Mouse (Mus musculus): ENCODE data around the gene Insr. TPM values are rescaled to one million over a fixed set of nuclear protein-coding genes. Genes with fewer than 3 reads are reported as not detected.

Gene Insr
- total and polyA plus RNA-seq, 3 experiments, result 2.1 to 4.6 (median 3.0) TPM

DNA sequence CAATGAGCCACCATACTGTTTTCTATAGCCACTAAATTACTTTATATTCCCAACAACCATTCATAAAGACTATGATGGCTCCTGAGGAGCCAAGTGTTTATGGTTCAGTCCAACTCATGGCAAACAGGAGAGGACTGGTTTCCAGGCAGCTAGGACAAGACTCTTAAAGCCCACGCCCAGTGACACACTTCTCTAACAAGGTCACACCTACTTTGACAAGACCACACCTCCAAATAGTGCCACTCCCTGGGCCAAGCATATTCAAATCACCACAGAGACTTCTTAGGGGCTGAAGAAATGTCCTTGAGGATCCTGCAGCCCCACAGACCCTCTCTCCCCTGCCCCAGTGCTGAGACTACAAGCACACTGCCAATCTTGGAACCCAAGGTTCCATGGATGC is 64.8 kb downstream of the Insr start:
- no peaks in the 10 kb centered on the region for H3K27me3 ChIP-seq (replicated peaks)
- no peak overlapping the region for H3K4me2 ChIP-seq (ENCODE audit: insufficient read depth, low read depth, poor library complexity, severe bottlenecking)
- no peak overlapping the region for H3K27ac ChIP-seq (ENCODE audit: insufficient read depth, low read depth)
- H3K4me3 ChIP-seq (replicated peaks in 1 of 3; ENCODE audit: low read depth in 2 of 3, low read length in 2 of 3, poor library complexity in 1 of 3), result no peak overlapping the region
- peaks cover 3% of the 10 kb centered on the region for H3K9me3 ChIP-seq (replicated peaks; ENCODE audit: low read length)
- no peaks in the 10 kb centered on the region for H3K79me2 ChIP-seq (replicated peaks; ENCODE audit: control insufficient read depth, extremely low read depth, insufficient read depth, poor library complexity, severe bottlenecking)
- peaks cover 0 to 36% of the 10 kb centered on the region in 2 experiments; a peak in 2 of 4 replicates for H3K4me1 ChIP-seq (ENCODE audit: control insufficient read depth in 1 of 2, insufficient read depth in 2 of 2)
- dilution Hi-C loops (cut with MboI; ENCODE audit: extremely low pct_ligation_motif_present, extremely low pct_unique_long_range_greater_than_20kb, low sequenced_read_pairs) (no loop called here), in situ Hi-C loops (cut with MboI; ENCODE audit: low pct_ligation_motif_present, low pct_unique_long_range_greater_than_20kb, low sequenced_read_pairs) (no loop called here)
- TF ChIP-seq ZKSCAN1 (IDR thresholded peaks at IDR 0.05; ENCODE audit: borderline replicate concordance, low read depth, low read length) (no peak), MEF2A (IDR thresholded peaks at IDR 0.05; ENCODE audit: borderline replicate concordance, low read depth, low read length) (no peak), IRF4 (IDR thresholded peaks at IDR 0.05; ENCODE audit: low read depth, low read length) (no peak), PAX5 (IDR thresholded peaks at IDR 0.05; ENCODE audit: low read length) (no peak), JUND (conservative IDR thresholded peaks at IDR 0.05; ENCODE audit: low read depth, low read length) (no peak), TBP (conservative IDR thresholded peaks at IDR 0.05; ENCODE audit: low read depth, low read length) (no peak), USF2 (conservative IDR thresholded peaks at IDR 0.05; ENCODE audit: low read depth, low read length) (no peak), MAFK (IDR thresholded peaks at IDR 0.05; ENCODE audit: insufficient replicate concordance, low read length) (no peak), EP300 (IDR thresholded peaks at IDR 0.05; ENCODE audit: low read length) (no peak), HCFC1 (IDR thresholded peaks at IDR 0.05; ENCODE audit: low read depth, low read length) (no peak), ZMIZ1 (IDR thresholded peaks at IDR 0.05; ENCODE audit: low read depth, low read length) (no peak), E2F4 (IDR thresholded peaks at IDR 0.05; ENCODE audit: insufficient replicate concordance, low read depth, low read length) (no peak)
- H3K36me3 ChIP-seq (replicated peaks in 1 of 2; ENCODE audit: control insufficient read depth in 1 of 2, insufficient read depth in 1 of 2, low read length in 1 of 2), result peaks cover 0 to 30% of the 10 kb centered on the region in 2 experiments
- H3K9ac ChIP-seq (ENCODE audit: insufficient read depth, low read depth), result no peak overlapping the region
- no peak for DNase-seq (ENCODE audit: extremely low read depth)

DNA sequence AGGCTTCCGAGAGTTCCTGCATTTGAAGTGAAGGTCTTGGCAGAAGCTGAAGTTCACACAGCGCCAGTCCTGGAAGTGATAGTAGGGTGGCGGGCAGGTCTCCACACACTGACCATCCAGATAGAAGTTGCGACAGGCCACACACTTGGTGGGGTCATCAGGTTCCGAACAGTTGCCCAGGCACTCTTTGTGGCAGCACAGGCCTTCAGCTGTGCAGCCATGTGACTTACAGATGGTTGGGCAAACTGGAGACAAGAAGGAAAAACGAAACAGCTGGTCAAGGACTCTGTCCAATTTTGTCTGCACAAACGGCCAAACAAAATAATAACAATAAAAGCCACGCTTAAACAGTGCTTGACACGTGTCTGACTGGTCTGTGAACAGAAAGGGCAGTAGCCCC is 68.0 kb downstream of the Insr start:
- in situ Hi-C loops (cut with MboI; ENCODE audit: low pct_ligation_motif_present, low pct_unique_long_range_greater_than_20kb, low sequenced_read_pairs), result no loop called here
- Histone ChIP-seq H3K27me3 (replicated peaks) (no peaks in the 10 kb centered on the region), H3K79me2 (replicated peaks; ENCODE audit: control insufficient read depth, extremely low read depth, insufficient read depth, poor library complexity, severe bottlenecking) (no peaks in the 10 kb centered on the region), H3K9ac (ENCODE audit: insufficient read depth, low read depth) (no peak overlapping the region), H3K36me3 (replicated peaks in 1 of 2; ENCODE audit: control insufficient read depth in 1 of 2, insufficient read depth in 1 of 2, low read length in 1 of 2) (peaks cover 0 to 38% of the 10 kb centered on the region in 2 experiments), H3K4me3 (replicated peaks in 1 of 3; ENCODE audit: low read depth in 2 of 3, low read length in 2 of 3, poor library complexity in 1 of 3) (no peak overlapping the region), H3K9me3 (replicated peaks; ENCODE audit: low read length) (peaks cover 3% of the 10 kb centered on the region), H3K27ac (ENCODE audit: insufficient read depth, low read depth) (no peak overlapping the region), H3K4me1 (ENCODE audit: control insufficient read depth in 1 of 2, insufficient read depth in 2 of 2) (peaks cover 0 to 12% of the 10 kb centered on the region in 2 experiments; a peak in 2 of 4 replicates), H3K4me2 (ENCODE audit: insufficient read depth, low read depth, poor library complexity, severe bottlenecking) (no peak overlapping the region)
- DNase-seq (ENCODE audit: extremely low read depth), result no peak
- no peak for TF ChIP-seq CHD2 (IDR thresholded peaks at IDR 0.05; ENCODE audit: low read length)
- TF ChIP-seq POLR2AphosphoS2 (IDR thresholded peaks at IDR 0.05; ENCODE audit: low read depth, low read length), result no peak
- TF ChIP-seq HCFC1 (IDR thresholded peaks at IDR 0.05; ENCODE audit: low read depth, low read length), result no peak
- TF ChIP-seq IRF4 (IDR thresholded peaks at IDR 0.05; ENCODE audit: low read depth, low read length), result no peak
- TF ChIP-seq E2F4 (IDR thresholded peaks at IDR 0.05; ENCODE audit: insufficient replicate concordance, low read depth, low read length), result no peak
- dilution Hi-C loops (cut with MboI; ENCODE audit: extremely low pct_ligation_motif_present, extremely low pct_unique_long_range_greater_than_20kb, low sequenced_read_pairs), result no loop called here

All from CH12.LX (cell line).